Mouse (Mus musculus): ENCODE results near the gene Btbd2.
"Not testable (repeated sequence)": the region's sequence is repeated elsewhere in the genome, so short reads cannot be mapped to it uniquely, and the experiment has no call there.

Btbd2 gene

GRCm38 (mm10) chr10:80608435-80608834 lies 48.4 kb downstream of the Btbd2 start:
- no peak for DNase-seq (ENCODE audit: low read depth, low spot score)

GRCm38 (mm10) chr10:80606737-80607350 lies 50.0 kb downstream of the Btbd2 start:
- DNase-seq (ENCODE audit: low read depth, low spot score): no peak

GRCm38 (mm10) chr10:80606306-80606705 lies 50.6 kb downstream of the Btbd2 start:
- DNase-seq (ENCODE audit: low read depth, low spot score): peak; percentile 67

GRCm38 (mm10) chr10:80605721-80606120 lies 51.1 kb downstream of the Btbd2 start, which contains the start of gene Gm49322:
TSS of gene Gm49322 (plus strand) at chr10:80606021.
- DNase-seq (ENCODE audit: low read depth, low spot score): not testable (repeated sequence)

GRCm38 (mm10) chr10:80604988-80605387 lies 51.9 kb downstream of the Btbd2 start:
- no peak for DNase-seq (ENCODE audit: low read depth, low spot score)

GRCm38 (mm10) chr10:80604001-80604509 lies 52.8 kb downstream of the Btbd2 start:
- DNase-seq (ENCODE audit: low read depth, low spot score): peak; percentile 47

GRCm38 (mm10) chr10:80603364-80603763 lies 53.5 kb downstream of the Btbd2 start:
- no peak for DNase-seq (ENCODE audit: low read depth, low spot score)

- peak; percentile 98 for DNase-seq (ENCODE audit: low read depth, low spot score)
Measured at GRCm38 (mm10) chr10:80602698-80603325, 54.1 kb downstream of the Btbd2 start, which contains the start of the genes Scamp4 and Adat3. TSS of gene Scamp4 (plus strand) at chr10:80602872. TSS of gene Adat3 (plus strand) at chr10:80602880.

- no peak for DNase-seq (ENCODE audit: low read depth, low spot score)
Measured at GRCm38 (mm10) chr10:80596318-80596717, 60.6 kb downstream of the Btbd2 start.
